Mouse (Mus musculus) lung, adult 2 months (tissue): ENCODE data around the gene Pla2g2d. TPM values are rescaled to one million over a fixed set of nuclear protein-coding genes. Genes with fewer than 3 reads are reported as not detected.
"Not testable (repeated sequence)": the region's sequence is repeated elsewhere in the genome, so short reads cannot be mapped to it uniquely, and the experiment has no call there.

ENCODE experiments used
- DNase-seq: peaks from one replicate; pipeline ENCODE4 v3.0.0; 2022
- H3K4me1 ChIP-seq: fragments of 200-500 bp; 2 replicates; pipeline ENCODE4 v1.6.1; 2011; ENCODE audit warnings: low read length; ENCODE audit not compliant: control insufficient read depth, insufficient read depth
- H3K4me3 ChIP-seq: fragments of 200-500 bp; replicated peaks from 2 replicates; pipeline ENCODE3; 2011; ENCODE audit warnings: low read depth, mild to moderate bottlenecking, control low read depth, low read length; ENCODE audit errors: extremely low read depth
- CTCF ChIP-seq: fragments of 200-500 bp; IDR thresholded peaks from 2 replicates; pipeline ENCODE4 v1.5.1; 2011; ENCODE audit warnings: mild to moderate bottlenecking, low read length, control low read depth; ENCODE audit not compliant: insufficient read depth
- POLR2A ChIP-seq: fragments of 200-500 bp; IDR thresholded peaks from 2 replicates; pipeline ENCODE4 v1.6.1; 2011; ENCODE audit warnings: low read depth, mild to moderate bottlenecking, control low read depth, low read length, borderline replicate concordance; ENCODE audit errors: extremely low read depth
- WGBS: fragments of 180-500 bp; shearing (Covaris S2); methylation state at CpG from one replicate; pipeline ENCODE4 v1.1.7; 2018; 5-methylcytosine and 5-hydroxymethylcytosine counted together
- polyA plus RNA-seq: library from polyadenylated mRNA; depleted of rRNA; stranded (reverse); fragments of >200 nt; gene quantifications from 2 replicates; pipeline ENCODE4 v1.2.3, GENCODE M21; 2012; rRNA removed

Gene Pla2g2d
- polyA plus RNA-seq, 1 experiment: 2.5 TPM

DNA sequence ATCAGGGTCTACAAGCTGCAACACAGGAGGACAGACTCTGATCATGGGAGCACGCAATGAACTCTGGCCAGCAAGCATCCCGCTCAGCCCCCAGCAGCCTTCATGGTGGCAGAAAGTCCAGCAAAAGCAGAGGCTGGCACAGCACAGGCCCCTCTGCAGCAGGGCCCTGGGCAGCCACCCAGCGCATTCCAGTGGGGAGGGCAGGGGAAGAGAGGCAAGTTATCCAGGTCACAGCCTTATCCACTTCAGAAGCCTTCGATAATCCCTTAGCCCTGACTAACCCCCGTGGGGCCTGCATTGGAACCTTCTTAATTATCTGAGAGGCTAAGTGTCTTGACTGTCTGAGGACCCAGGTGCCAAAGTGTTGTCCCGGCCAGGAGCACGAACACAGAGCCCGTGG lies 43.6 kb downstream of the Pla2g2d start:
- 34% methylated on average over 8 of the region's 8 CpGs for WGBS
- TF ChIP-seq POLR2A (no peak), CTCF (no peak)
- Histone ChIP-seq H3K4me1 (0 out of 2 replicates have a peak, but pooled peaks cover 3% of the 10 kb centered on the region), H3K4me3 (no peak overlapping the region)
- no peak for DNase-seq

DNA sequence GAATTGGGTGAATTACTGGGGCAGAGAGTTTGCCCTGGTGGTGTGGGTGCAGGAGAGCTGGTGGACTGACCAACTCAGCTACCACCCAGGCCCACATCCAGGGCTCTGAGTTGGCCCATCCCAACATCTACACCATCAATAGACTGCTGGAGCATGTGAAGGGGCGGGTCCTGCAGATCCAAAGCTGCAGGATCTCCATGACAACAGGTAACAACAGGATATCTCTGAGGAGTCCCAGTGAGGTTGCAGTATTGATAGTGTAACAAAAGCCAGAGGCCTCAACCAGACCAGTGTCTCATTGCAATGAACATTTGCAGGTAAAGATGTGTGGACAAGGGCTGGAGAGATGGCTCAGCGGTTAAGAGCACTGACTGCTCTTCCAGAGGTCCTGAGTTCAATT lies 45.5 kb downstream of the Pla2g2d start:
- TF ChIP-seq POLR2A: no peak
- TF ChIP-seq CTCF: no peak
- WGBS: 89% methylated on average over 2 of the region's 2 CpGs
- 0 out of 2 replicates have a peak, but pooled peaks cover 3% of the 10 kb centered on the region for H3K4me1 ChIP-seq
- H3K4me3 ChIP-seq: no peak overlapping the region
- no peak for DNase-seq

DNA sequence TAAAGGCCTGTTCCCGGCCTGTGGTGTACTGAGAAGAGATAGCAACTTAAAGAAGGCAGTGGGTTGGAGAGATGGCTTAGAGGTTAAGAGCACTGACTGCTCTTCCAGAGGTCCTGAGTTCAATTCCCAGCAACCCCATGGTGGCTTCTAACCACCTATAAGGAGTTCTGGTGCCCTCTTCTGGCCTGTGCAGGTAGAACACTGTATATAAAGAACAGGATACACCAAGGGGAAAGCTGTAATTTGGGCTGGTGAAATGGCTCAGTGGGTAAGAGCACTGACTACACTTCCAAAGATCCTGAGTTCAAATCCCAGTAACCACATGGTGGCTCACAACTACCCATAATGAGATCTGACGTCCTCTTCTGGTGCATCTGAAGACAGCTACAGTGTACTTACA lies 48.6 kb downstream of the Pla2g2d start:
- H3K4me1 ChIP-seq, H3K4me3 ChIP-seq, DNase-seq: not testable (repeated sequence)
- 80% methylated on average over 2 of the region's 2 CpGs for WGBS

DNA sequence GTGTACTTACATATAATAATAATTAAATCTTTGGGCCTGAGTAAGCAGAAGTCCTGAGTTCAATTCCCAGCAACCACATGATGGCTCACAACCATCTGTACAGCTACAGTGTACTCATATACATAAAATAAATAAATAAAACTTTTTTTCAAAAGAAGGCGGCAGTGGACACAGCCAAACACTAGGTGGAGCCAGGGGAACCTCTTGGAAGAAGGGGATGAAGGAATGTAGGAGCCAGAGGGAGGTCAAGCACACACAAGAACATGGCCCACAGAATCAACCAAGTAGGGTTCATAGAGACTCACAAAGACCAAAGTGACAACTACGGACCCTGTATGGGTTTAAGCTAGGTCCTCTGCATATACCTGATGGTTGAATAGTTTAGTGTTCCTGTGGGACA lies 49.1 kb downstream of the Pla2g2d start:
- DNase-seq: no peak
- Histone ChIP-seq H3K4me1 (no peaks in the 10 kb centered on the region), H3K4me3 (no peak overlapping the region)
- 81% methylated on average over 2 of the region's 2 CpGs for WGBS
- TF ChIP-seq CTCF (no peak), POLR2A (no peak)

DNA sequence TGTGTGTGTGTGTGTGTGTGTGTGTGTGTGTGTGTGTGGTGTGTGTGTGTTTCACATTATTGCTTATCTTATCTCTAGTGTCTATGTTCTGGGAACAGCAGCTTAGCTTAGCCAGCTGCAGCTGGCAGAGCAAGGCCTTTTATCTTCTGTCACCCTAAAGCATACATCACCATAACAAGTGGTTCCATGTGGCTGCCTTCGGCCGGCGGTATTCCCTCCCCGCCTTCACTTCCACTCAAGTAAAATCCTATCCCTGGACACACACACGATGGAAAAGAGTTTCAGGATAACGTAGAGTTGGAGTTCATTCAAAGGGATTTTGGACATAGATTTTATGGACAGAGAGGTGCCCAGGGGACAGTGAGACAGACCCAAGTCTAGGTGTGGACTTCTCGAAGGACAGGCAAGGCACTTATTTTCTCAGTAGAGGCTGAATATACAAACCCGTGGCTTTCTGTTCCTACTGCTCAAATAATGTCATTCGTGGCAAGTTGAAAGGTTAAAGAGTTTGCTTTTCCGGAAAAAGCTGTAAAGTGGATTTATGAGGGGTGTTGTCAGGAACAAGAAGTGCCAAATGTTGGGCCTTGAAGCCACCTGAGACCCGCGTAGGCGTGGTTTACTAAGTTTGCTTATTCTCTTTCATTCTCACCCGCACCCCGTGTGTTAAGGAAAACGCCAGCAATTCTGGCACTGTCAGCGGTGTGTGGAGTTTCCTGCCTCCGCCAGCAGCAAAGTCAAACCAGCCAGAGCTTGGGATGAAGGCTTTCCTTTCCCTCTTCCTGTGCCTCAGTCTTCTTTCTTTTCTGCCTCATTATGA lies 50.4 kb downstream of the Pla2g2d start:
- 10% methylated on average over 18 of the region's 18 CpGs for WGBS
- no peak for DNase-seq

DNA sequence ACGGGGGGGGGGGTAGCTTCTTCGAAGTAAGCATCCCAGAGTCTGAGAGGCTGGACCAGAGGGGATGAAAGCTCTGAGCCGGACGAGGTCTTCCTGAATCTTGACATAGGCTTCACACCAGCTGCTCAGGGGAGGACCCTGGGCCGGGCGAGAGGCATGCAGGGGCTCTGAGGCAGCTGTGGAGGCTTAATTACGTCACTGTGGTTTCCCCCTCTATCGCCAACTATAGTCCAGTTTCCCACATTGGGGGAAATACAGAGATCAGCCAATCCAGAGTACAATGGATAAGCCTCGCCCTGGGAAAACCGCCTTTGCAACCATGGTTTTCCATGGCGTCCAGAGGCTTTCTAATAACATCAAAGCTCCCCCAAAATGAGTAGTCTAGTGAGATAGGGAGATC lies 51.6 kb downstream of the Pla2g2d start:
- 37% methylated on average over 11 of the region's 11 CpGs for WGBS

More for the DNA sequence above, 50.4 kb downstream of the Pla2g2d start:
- Histone ChIP-seq H3K4me1 (no peaks in the 10 kb centered on the region), H3K4me3 (no peak overlapping the region)
- TF ChIP-seq POLR2A (no peak), CTCF (no peak)

More for the DNA sequence above, 51.6 kb downstream of the Pla2g2d start:
- no peak for DNase-seq
- TF ChIP-seq POLR2A (no peak), CTCF (no peak)
- Histone ChIP-seq H3K4me3 (no peak overlapping the region), H3K4me1 (no peaks in the 10 kb centered on the region)

Other genes starting within 250 kb of the Pla2g2d start
- gene Vwa5b1, start 139.9 kb upstream of the Pla2g2d start, polyA plus RNA-seq: 0.09 and 0.23 TPM in 2 replicates
- gene Pla2g2c, start 50.9 kb upstream of the Pla2g2d start, polyA plus RNA-seq: 0.69 and 0.93 TPM in 2 replicates
- 25.2 and 28.6 TPM in 2 replicates for gene Ubxn10, start 38.6 kb upstream of the Pla2g2d start, polyA plus RNA-seq
- 0.14 and 5.2 TPM in 2 replicates for gene Pla2g2f, start 18.1 kb upstream of the Pla2g2d start, polyA plus RNA-seq
- 0.57 and 1.3 TPM in 2 replicates for gene Pla2g5, start 87.7 kb downstream of the Pla2g2d start, polyA plus RNA-seq
- not detected in 2 replicates for gene Gm13030, start 98.2 kb downstream of the Pla2g2d start, polyA plus RNA-seq
- 1.2 and 2.2 TPM in 2 replicates for gene Pla2g2e, start 102.2 kb downstream of the Pla2g2d start, polyA plus RNA-seq
- 8.4 and 9.1 TPM in 2 replicates for gene Otud3, start 138.2 kb downstream of the Pla2g2d start, polyA plus RNA-seq
- 74.5 and 93.5 TPM in 2 replicates for gene Rnf186, start 191.4 kb downstream of the Pla2g2d start, polyA plus RNA-seq
- gene Tmco4, start 197.2 kb downstream of the Pla2g2d start, polyA plus RNA-seq: 14.7 and 15.1 TPM in 2 replicates